Mouse (Mus musculus) CD4-positive helper T cell, adult 2 months (primary cell): ENCODE measurements around the gene Cwf19l1.

Experiments used
- DNase-seq: peaks from one replicate; pipeline ENCODE4 v3.0.0-alpha.2; 2012; ENCODE audit warnings: low read depth, missing footprints, low spot score

Gene Cwf19l1

GRCm38 (mm10) chr19:44063773-44064172 is 71.9 kb downstream of the Cwf19l1 start:
- DNase-seq: no peak

GRCm38 (mm10) chr19:44060226-44060625 is 75.5 kb downstream of the Cwf19l1 start:
- no peak for DNase-seq
